Mouse (Mus musculus) c-Kit-positive CD71-positive TER-119-negative erythroid progenitor cells, embryonic 14.5 days (primary cell): ENCODE data around the gene Hhipl1.

Source experiments
- DNase-seq: peaks from one replicate; pipeline ENCODE4 v3.0.0-alpha.2; 2013; ENCODE audit warnings: low read depth

The Hhipl1 gene

DNA sequence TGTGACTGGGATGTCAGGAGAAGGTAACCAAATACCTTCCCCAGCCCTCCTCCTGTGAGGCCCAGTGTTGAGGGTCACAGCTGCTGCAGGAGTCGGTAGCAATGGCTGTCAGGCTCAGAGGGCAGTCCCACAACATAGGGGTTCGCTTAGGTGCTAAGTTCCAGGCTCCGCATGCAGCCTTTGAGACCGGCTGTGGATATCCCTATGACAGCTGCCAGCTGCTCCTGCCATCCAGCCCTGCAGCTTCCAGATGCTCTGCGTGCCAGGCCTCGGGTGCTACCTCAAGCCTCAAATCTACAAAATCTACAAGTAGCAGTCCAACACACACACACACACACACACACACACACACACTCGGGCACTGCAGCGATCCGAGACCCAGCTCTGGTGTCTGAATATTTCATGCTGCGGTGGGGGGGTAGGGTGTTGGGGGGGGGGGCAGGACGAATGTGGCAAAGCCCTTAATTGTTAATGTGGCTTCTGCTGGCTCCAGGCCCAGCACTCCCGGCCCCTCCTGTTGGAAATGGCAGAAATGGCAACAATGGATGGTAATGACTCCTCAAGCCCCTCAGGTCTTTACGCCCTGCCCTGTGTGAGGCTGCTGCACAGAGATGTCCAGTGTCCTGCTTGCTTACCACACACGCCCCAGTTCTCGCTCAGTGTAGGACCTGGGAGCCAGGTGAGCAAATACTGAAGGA lies 27.7 kb upstream of the Hhipl1 start:
- no peak for DNase-seq

DNA sequence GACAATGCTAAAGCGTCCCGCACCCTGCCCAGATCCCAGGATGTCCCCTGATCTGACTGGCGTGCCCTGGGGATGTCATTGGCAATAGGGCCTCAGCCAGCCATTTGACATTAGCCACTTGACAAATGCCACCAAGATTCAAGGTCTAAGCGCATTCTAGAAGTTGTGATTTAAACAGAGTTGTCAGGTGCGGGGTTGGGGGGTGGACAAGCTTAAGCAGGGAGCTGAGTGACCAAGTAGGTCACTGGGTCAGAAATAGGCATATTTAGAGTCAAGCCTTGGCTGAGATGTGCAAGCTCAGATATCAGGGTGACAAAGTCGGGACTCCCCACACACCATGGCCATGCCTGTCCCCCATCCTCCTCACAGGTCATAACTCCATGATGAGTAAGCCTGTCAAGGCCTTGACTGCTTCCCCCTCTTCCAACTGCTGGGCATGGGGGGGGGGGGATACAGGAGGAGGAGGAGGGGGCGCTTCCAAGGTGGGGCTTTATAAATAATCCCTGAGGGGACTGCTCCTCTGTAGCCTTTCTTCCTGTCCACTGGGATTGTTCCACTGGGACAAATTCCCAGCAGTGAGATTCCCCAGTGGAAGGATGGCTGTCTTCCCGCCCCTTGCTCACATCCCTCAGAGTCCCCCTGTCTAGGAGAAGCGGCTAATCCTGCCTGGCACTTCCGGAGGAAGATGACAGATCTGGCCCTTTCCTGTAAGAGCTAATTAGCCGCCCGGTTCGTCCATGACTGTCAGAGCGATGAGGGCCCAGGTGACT lies 21.4 kb upstream of the Hhipl1 start:
- no peak for DNase-seq

DNA sequence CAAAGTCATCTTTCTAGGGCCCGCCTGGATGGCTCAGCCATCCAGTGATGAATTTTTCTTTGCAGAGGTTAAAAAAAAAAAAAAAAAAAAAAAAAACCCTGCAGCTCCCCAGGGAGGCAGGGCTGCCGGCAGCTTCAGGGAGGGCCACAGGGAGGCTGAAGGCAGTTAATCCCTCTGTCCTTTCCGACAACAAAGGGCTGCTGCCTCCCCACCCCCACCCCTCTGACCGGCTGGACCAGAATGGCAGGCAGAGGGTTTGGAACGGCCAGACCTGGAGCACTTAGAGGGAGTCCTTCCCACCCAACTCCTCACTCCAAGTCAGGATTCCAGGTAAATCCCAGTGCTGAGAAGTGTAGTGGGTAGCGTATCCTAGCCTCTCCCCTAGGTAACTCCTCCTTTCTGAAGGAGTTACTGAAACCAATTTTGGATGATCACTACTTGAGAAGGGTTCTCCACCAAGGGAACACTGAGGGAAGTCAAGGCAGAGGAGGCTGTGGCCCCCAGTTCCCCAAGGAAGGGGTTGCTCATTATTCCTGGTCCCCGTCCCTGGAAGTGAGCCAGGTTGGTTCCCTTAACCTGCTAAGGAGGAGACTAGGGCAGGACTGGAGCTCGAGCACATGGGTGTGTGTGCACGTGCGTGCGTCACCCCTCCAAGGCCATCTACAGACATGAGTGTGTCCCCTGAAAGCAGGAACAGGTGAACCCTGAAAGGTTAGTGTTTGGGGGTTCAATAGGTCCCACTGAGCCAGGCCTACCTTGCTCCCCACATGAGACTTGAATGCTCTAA lies 20.7 kb upstream of the Hhipl1 start:
- no peak for DNase-seq

DNA sequence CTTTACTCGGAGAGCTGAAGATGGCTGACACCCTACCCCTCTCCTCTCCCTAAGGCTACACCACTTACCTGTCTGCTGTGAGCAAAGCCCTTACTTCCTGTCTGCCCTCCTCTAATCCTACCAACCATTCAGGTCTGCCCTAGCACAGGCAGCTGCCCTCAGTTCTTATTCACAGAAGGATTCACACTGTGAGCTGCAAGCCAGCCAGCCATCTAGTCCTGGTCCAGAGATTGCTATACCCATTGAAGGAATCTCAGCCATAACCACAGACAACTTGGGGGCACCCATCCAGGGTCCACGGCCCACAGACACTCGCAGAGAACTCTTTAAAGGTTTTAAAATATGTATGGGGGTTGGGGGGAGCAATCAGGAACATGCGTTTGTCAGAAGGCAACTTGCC lies 19.7 kb upstream of the Hhipl1 start:
- DNase-seq = no peak

DNA sequence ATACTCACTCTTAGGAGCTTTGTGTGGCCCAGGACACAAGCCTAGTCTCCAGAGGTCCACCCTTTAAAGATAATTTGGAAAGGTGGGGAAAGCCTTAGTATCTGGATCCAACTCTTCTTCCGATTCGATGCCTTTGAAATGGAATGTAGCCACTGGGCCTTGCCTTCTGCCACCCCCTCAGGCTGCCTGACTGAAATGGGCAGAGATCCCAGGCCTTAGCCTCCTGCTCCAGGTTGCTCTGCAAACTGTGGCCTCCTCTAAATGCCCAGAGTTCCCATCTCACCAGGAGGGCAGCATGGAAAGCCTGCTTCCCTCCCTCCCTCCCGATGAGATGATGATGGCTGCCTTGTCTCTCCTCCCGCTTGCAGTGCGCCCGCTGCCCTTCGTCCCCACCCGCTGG lies 19.1 kb upstream of the Hhipl1 start:
- no peak for DNase-seq

DNA sequence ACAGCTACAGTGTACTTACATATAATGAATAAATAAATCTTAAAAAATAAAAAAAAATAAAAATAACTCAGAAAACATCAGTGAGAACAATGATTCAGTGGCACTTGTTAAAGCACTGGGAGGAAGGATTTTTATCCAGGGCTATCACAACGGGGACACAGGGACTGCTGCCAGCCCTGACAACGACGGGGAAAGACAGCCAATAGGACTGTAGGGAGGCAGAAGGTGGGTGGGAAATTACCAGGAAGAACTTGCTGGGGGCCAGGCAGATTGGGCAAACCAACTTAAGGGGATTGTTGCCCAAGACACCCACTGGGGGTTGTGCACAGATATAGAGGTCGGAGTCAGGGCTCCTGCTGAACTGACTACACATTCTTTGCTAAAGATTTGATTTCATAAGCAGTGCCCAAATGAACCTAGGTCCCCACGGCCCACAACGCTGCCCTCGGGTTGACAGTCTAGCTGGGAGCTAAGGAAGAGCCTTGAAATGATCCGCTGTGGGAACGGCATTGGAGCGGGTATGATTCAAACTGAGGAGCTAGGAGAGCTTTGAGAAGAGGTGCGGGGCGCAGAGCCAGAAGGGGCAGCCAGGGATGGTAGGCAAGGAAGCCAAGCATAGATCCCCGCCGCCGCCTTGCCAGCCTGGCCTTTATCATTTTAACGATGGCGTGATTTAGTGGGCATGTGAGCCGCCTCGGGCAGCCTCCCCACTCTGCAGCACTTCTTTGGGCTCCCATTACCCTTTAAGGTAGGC lies 17.8 kb upstream of the Hhipl1 start:
- no peak for DNase-seq

DNA sequence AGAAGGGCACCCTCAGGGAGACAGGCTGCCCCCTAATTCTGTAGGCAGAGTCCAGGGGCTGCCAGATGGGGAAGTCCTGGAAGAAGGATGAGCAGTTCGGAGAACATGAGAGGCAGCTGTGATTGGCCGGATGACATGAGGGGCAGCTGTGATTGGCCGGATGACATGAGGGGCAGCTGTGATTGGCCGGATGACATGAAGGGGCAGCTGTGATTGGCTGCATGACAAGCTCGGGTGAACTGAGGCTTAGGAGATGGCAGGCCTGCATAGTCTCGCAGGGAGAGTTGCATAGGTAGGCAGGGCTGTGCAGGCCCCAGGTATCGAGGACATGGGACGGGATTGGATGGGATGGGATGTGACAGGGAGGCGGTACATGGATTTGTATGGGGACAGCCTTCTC lies 13.7 kb upstream of the Hhipl1 start:
- no peak for DNase-seq

DNA sequence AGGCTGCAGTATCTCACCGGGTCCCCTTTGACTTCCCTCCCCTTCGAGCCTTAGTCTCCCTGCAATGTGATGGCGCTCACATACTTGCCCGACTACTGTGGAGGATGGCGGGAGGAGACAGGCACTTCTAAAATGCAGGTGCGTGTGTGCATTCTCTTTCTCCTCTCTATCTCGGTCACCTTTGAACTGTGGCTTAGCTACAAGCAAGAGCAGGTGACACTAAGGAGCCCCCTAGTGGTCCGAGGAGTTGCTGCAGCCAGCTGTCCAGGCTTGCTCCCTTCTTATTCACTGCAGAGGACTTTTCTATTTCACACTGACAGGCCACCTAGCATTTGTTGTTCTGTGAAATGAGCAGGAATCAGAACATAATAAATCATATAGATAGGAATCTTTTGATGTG lies 13.1 kb upstream of the Hhipl1 start:
- no peak for DNase-seq

DNA sequence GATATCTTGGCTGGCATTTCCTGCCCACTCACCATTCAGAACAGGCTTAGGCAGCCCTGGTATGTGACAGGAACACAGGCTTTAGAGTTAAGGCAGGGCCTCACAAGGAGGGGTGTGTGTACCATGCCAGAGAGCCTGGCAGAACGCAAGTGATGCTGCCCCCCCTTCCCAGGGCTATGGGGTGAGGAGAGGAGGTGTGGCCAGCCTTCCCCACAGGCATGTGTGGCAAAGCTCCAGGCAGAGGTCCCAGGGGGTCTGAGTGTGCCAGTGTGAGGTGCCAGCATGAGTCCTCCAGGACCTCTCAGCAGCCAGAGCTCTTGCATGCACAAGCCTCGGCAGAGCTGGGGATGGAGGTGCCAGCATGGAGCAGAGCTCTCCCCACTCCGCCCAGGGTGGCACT lies 11.4 kb upstream of the Hhipl1 start:
- DNase-seq = no peak

DNA sequence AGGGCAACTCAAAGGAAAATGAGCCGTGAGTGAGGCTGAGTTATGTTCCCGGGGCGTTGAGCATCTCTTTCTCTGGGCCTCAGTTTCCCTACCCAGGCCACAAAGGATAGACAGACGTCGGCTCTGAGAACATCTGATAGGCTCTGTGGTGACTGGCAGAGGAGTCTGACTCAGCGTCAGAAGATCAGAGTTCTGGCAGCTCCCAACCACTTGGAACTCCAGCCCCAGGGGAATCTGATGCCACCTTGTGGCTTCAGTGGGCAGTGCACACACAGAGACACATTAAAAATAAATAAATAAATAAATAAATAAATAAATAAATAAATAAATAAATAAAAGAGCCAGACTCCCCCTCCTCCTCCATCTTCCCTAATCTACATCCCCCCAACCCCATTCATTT lies 9.0 kb upstream of the Hhipl1 start:
- no peak for DNase-seq

DNA sequence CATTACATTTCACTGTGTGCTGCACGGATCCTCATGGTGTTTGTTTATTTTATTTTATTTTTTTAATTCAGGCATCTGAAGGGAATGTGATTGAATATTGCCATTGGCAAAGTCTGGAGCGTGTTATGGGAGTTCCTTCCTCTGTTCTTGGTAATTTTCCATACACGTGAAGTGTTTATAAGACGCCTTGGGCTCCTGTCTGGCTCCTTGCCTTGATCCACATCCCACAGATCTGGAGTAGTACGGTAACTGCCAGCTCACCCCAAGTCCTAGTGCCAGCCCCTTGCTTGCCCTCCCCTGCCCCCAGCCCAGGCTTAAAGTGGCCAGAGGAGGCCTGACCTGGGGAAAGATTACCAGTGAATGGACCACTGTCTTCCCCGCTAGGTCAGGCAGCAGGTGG lies 5.1 kb upstream of the Hhipl1 start:
- DNase-seq = no peak

DNA sequence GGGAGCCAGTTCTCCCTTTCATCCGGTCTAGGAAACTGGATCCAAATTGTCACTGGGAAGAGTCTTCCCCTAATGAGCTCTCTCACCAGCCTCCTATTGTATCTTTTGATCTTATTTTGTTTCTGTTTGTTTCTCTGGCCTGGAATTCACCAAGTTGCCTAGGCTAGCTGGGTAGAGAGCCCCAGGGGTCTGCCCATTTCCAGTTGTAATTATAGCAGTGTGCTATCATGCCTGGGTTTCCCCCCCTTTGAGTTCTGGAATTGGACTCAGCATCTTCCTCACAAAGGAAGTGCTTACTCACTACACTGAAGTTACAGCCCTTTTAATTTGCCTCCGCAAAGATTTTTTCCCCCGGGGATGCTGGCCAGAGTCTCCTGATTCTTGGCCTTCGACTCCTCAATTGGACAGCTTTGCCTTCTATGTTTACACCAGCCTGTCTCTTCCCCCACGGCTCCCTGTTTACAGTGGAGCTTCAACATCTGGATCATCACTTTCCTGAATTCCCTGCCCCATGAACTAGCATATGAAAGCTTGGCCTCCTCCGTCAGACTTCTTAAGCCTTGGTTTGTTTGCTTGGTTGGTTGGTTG lies 2.2 kb upstream of the Hhipl1 start:
- no peak for DNase-seq

DNA sequence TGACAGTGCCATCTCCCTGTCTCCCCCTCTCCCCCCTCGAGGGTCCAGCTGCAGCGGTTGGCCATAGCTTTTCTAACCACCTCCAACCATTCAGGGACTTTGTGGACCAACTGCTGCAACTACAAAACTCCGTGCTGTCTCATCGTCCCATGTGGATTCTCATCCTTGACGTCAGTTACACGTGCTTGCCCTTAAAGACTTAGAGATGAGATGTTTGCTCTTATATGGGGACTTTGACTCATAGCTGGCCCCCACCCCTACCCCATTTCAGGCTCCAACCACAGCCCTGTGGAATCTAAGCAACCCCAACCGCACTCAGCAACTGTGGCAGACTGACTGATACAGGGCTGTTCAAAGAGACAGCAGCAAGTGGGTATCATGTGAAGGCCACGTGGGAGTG lies 898 bp upstream of the Hhipl1 start:
- DNase-seq = no peak

DNA sequence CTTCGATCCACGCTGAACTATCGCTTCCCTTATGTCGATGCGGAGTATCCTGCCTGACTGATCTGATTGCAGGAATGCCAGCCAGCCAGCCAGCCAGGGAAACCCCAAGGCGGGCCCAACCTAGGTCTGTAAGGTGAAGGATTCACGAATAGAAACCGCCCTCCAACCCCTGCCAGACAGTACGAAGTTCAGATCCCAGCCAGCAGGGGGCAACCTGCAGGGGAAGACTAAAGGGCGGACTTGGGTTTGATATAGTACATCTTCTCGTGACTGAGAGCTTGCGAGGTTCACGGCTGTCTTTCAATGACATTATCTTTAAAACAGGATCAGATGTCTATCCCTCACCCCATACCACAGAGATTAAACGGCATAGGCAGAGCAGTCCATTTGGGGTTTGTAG lies 1.5 kb downstream of the Hhipl1 start:
- peak; percentile 29 for DNase-seq

DNA sequence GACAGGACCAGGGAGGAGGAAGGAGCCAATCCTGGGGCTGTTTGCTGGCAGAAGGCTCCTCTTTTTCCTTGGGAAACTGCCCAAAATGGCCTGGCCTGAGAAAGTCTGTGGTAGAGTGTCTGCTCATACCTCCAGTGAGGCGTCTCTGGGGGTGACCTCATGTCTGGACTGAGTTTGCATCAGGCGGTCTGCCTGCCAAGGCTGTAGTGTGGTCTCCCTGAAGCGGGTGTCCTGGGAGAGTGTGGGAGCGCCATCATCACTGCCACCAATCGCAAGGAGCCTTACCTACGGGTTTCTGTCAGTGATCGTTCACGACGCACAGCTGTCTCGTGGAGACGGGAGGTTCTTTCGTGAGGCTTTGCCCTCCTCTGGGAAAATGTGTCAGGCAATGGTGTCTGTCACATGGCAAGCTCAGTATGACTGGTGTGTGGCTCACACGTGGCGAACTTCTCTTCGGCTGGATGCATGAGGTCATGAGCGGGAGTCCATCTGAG lies 2.3 kb downstream of the Hhipl1 start:
- no peak for DNase-seq

DNA sequence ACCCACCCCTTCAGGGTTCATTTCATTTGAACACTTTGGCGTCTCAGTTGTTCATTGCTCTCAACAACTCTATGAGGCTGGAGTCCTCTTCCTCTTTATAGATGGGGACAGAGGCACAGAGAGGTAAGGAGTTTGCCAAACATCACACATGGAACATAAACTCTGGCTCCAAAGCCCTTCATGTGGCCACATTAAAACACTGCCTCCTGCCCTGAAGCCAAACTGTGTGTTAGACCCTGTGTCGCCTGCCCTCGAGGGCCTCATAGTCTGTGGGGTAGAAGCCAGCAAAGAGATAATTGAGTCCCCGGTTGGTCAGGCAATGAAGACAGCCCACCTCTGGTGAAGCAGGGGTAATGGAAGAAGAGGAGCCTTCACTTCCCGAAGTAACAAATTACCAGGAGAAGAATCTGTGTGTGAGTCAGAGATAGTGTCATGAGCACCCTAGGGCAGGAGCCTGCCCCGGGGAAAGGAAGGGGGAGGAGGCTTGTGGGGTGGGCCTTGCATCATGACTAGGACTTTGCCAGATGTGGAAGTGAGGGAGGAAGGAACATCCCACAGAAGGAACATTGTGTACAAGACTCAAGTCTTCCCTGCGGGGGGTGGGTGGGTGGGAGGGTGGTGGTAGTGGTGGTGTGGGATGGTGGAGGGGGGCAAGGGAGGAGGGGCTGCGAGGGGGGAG lies 3.2 kb downstream of the Hhipl1 start:
- DNase-seq = no peak

DNA sequence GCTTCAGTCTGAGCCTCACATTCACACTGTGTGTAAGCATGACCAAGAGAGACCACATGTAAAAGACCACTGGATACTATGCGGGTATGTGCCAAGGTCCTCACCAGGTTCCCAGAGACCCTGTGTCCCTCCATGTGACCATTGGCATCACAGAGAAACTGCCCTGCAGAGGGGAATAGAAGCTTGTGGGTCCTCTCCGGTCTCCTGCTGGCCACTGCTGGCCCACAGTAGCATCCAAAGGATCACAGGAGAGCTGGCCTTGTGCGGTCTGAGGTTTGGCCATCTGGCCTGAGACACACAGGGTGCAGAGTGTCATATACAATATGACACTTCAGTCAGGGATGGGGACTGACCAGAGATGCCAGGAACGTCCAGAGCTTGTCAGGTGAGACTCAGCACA lies 4.0 kb downstream of the Hhipl1 start:
- DNase-seq = no peak

DNA sequence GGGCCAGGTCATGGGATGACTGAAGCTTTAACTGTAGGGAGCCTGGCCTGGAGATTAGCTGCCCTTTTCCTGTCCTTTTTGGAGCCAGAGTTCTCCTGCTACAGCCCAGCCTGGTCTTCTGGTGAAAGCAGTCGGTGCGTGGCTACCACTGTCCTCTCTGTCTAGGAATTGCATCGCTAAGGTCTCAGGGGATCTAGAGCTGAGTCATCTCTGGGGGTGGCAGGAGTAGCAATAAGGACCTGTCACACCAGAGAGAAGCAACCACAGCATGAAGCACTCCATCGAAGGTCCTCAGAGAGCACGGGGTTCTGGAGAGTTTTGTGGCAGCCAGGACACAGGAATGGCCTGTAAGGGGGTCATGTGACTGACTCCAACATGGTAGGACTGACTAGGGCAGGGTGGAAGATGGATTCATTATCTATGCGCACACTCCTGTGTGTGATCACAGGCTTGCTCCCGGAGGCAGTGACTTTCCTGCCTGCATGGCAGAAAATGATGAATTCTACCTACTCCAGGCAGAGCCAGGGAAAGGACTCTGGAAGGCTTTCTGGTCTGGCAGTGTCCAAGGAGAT lies 4.5 kb downstream of the Hhipl1 start:
- DNase-seq = no peak

DNA sequence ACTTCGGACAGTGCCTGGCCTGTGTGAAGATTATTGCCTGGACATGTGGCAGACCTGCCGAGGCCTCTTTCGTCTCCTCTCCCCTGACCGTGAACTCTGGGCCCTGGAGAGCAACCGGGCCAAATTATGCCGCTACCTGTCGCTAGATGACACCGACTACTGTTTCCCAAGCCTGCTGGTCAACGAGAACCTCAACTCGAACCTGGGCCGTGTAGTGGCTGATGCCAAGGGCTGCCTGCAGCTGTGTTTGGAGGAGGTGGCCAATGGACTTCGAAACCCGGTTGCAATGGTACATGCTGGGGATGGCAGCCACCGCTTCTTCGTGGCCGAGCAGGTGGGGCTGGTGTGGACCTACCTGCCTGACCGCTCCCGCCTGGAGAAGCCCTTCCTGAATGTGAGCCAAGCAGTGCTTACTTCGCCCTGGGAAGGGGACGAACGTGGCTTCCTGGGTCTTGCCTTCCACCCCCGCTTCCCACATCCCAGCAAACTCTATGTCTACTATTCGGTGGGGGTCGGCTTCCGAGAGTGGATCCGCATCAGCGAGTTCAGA lies 5.7 kb downstream of the Hhipl1 start:
- DNase-seq = no peak

DNA sequence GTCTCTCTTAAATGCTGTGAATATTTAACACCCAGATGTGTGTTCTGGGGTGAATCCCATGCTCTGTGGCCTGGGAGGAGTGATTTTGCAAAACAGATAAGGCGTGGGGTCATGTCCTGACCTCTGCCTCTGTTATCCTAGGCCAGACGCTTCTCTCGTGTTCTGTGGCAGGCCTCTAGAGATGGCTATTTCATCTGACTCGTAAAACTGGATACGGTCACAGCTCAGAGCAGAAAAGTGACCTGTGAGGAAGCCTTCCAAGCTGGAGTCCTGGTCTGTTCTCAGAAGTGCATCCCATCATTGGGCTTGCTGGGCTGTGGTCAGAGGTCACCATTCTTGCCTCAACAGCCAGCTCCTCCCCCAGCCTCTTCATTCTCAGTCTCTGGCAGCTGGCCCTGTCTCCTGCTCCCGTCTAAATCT lies 6.4 kb downstream of the Hhipl1 start:
- no peak for DNase-seq
